Mouse (Mus musculus) C2C12 (cell line): ENCODE measurements around the gene Adam23.

ENCODE experiments used
- MAX ChIP-seq: IDR thresholded peaks from one replicate; pipeline ENCODE4 v1.6.1; 2011; ENCODE audit warnings: mild to moderate bottlenecking, control low read depth
- USF1 ChIP-seq: IDR thresholded peaks from one replicate; pipeline ENCODE4 v1.6.1; 2011; ENCODE audit warnings: low read depth, mild to moderate bottlenecking, control low read depth, moderate library complexity

DNA sequence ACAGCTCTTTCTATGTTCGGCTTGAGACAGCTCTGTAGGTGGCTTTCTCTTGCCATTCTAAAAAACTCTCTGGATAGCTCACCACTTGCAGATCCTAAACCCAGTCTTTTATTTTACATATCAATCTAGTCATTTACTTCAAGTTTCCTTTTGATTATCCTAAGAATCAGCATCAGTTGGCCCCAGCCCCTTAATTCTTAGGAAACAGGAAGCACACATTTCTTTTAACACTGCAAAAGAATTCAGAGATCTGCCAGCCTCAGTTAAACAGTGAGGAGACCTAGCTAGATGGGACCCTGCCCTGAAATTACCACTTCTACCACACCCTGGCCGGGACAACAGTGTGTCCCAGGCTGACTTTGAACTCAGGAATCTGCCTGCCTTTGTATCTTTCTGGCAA lies 3.5 kb upstream of the Adam23 start:
- TF ChIP-seq USF1 = no peak
- no peak for TF ChIP-seq MAX
